Mouse (Mus musculus): ENCODE results near the gene Prkg1. TPM values are rescaled to one million over a fixed set of nuclear protein-coding genes. Genes with fewer than 3 reads are reported as not detected.

The Prkg1 gene
- polyA plus RNA-seq, 1 experiment, result 1.4 TPM

- Histone ChIP-seq H3K27ac (ENCODE audit: control insufficient read depth, insufficient read depth, low read depth, low read length, poor library complexity) (no peak overlapping the region), H3K4me1 (ENCODE audit: control insufficient read depth, insufficient read depth, low read length) (no peaks in the 10 kb centered on the region), H3K4me3 (replicated peaks; ENCODE audit: control insufficient read depth, low read depth, low read length) (no peak overlapping the region)
- WGBS, result 80% methylated on average over 2 of the region's 2 CpGs
- TF ChIP-seq POLR2A (IDR thresholded peaks at IDR 0.05; ENCODE audit: borderline replicate concordance, control insufficient read depth, low read depth, low read length), result no peak
- no peak for TF ChIP-seq CTCF (IDR thresholded peaks at IDR 0.05; ENCODE audit: control insufficient read depth, insufficient read depth, low read length)
Measured at GRCm38 (mm10) chr19:31506296-31506695, 258.5 kb downstream of the Prkg1 start.

- TF ChIP-seq CTCF (IDR thresholded peaks at IDR 0.05; ENCODE audit: control insufficient read depth, insufficient read depth, low read length), result no peak
- TF ChIP-seq POLR2A (IDR thresholded peaks at IDR 0.05; ENCODE audit: borderline replicate concordance, control insufficient read depth, low read depth, low read length), result no peak
Measured at GRCm38 (mm10) chr19:31505041-31505440, 259.8 kb downstream of the Prkg1 start.

GRCm38 (mm10) chr19:31497386-31497785 lies 267.4 kb downstream of the Prkg1 start:
- no peak overlapping the region for H3K4me3 ChIP-seq (replicated peaks; ENCODE audit: control insufficient read depth, low read depth, low read length)
- no peaks in the 10 kb centered on the region for H3K4me1 ChIP-seq (ENCODE audit: control insufficient read depth, insufficient read depth, low read length)
- no peak overlapping the region for H3K27ac ChIP-seq (ENCODE audit: control insufficient read depth, insufficient read depth, low read depth, low read length, poor library complexity)
- TF ChIP-seq CTCF (IDR thresholded peaks at IDR 0.05; ENCODE audit: control insufficient read depth, insufficient read depth, low read length) (no peak), POLR2A (IDR thresholded peaks at IDR 0.05; ENCODE audit: borderline replicate concordance, control insufficient read depth, low read depth, low read length) (no peak)
- WGBS, result 84% methylated on average over 4 of the region's 4 CpGs

More at GRCm38 (mm10) chr19:31505041-31505440, 259.8 kb downstream of the Prkg1 start:
- H3K4me3 ChIP-seq (replicated peaks; ENCODE audit: control insufficient read depth, low read depth, low read length), result no peak overlapping the region
- no peak overlapping the region for H3K27ac ChIP-seq (ENCODE audit: control insufficient read depth, insufficient read depth, low read depth, low read length, poor library complexity)
- 78% methylated on average over 2 of the region's 2 CpGs for WGBS
- no peaks in the 10 kb centered on the region for H3K4me1 ChIP-seq (ENCODE audit: control insufficient read depth, insufficient read depth, low read length)

GRCm38 (mm10) chr19:31489606-31490005 lies 275.2 kb downstream of the Prkg1 start:
- no peak overlapping the region for H3K4me3 ChIP-seq (replicated peaks; ENCODE audit: control insufficient read depth, low read depth, low read length)
- no peak overlapping the region for H3K27ac ChIP-seq (ENCODE audit: control insufficient read depth, insufficient read depth, low read depth, low read length, poor library complexity)
- 65% methylated on average over 4 of the region's 4 CpGs for WGBS
- no peaks in the 10 kb centered on the region for H3K4me1 ChIP-seq (ENCODE audit: control insufficient read depth, insufficient read depth, low read length)
- TF ChIP-seq POLR2A (IDR thresholded peaks at IDR 0.05; ENCODE audit: borderline replicate concordance, control insufficient read depth, low read depth, low read length), result no peak
- no peak for TF ChIP-seq CTCF (IDR thresholded peaks at IDR 0.05; ENCODE audit: control insufficient read depth, insufficient read depth, low read length)

GRCm38 (mm10) chr19:31471766-31472165 lies 293.1 kb downstream of the Prkg1 start:
- no peak overlapping the region for H3K4me3 ChIP-seq (replicated peaks; ENCODE audit: control insufficient read depth, low read depth, low read length)
- no peaks in the 10 kb centered on the region for H3K4me1 ChIP-seq (ENCODE audit: control insufficient read depth, insufficient read depth, low read length)
- 78% methylated on average over 1 of the region's 1 CpGs for WGBS
- TF ChIP-seq CTCF (IDR thresholded peaks at IDR 0.05; ENCODE audit: control insufficient read depth, insufficient read depth, low read length), result no peak
- H3K27ac ChIP-seq (ENCODE audit: control insufficient read depth, insufficient read depth, low read depth, low read length, poor library complexity), result no peak overlapping the region

GRCm38 (mm10) chr19:31460188-31460587 lies 304.6 kb downstream of the Prkg1 start:
- TF ChIP-seq CTCF (IDR thresholded peaks at IDR 0.05; ENCODE audit: control insufficient read depth, insufficient read depth, low read length), result no peak
- TF ChIP-seq POLR2A (IDR thresholded peaks at IDR 0.05; ENCODE audit: borderline replicate concordance, control insufficient read depth, low read depth, low read length), result no peak
- Histone ChIP-seq H3K27ac (ENCODE audit: control insufficient read depth, insufficient read depth, low read depth, low read length, poor library complexity) (no peak overlapping the region), H3K4me1 (ENCODE audit: control insufficient read depth, insufficient read depth, low read length) (peaks cover 3% of the 10 kb centered on the region; the same call in 1 of the 2 replicates), H3K4me3 (replicated peaks; ENCODE audit: control insufficient read depth, low read depth, low read length) (no peak overlapping the region)

GRCm38 (mm10) chr19:31444101-31444500 lies 320.7 kb downstream of the Prkg1 start:
- Histone ChIP-seq H3K4me3 (replicated peaks; ENCODE audit: control insufficient read depth, low read depth, low read length) (no peak overlapping the region), H3K4me1 (ENCODE audit: control insufficient read depth, insufficient read depth, low read length) (no peaks in the 10 kb centered on the region), H3K27ac (ENCODE audit: control insufficient read depth, insufficient read depth, low read depth, low read length, poor library complexity) (no peak overlapping the region)
- WGBS, result 86% methylated on average over 1 of the region's 1 CpGs
- TF ChIP-seq CTCF (IDR thresholded peaks at IDR 0.05; ENCODE audit: control insufficient read depth, insufficient read depth, low read length), result no peak
- no peak for TF ChIP-seq POLR2A (IDR thresholded peaks at IDR 0.05; ENCODE audit: borderline replicate concordance, control insufficient read depth, low read depth, low read length)

- WGBS, result 77% methylated on average over 3 of the region's 3 CpGs
- H3K4me1 ChIP-seq (ENCODE audit: control insufficient read depth, insufficient read depth, low read length), result no peaks in the 10 kb centered on the region
- H3K27ac ChIP-seq (ENCODE audit: control insufficient read depth, insufficient read depth, low read depth, low read length, poor library complexity), result no peak overlapping the region
- no peak overlapping the region for H3K4me3 ChIP-seq (replicated peaks; ENCODE audit: control insufficient read depth, low read depth, low read length)
- TF ChIP-seq POLR2A (IDR thresholded peaks at IDR 0.05; ENCODE audit: borderline replicate concordance, control insufficient read depth, low read depth, low read length) (no peak), CTCF (IDR thresholded peaks at IDR 0.05; ENCODE audit: control insufficient read depth, insufficient read depth, low read length) (no peak)
Measured at GRCm38 (mm10) chr19:31442311-31442710, 322.5 kb downstream of the Prkg1 start.

GRCm38 (mm10) chr19:31433446-31433845 lies 331.4 kb downstream of the Prkg1 start:
- 83% methylated on average over 1 of the region's 1 CpGs for WGBS
- Histone ChIP-seq H3K27ac (ENCODE audit: control insufficient read depth, insufficient read depth, low read depth, low read length, poor library complexity) (no peak overlapping the region), H3K4me3 (replicated peaks; ENCODE audit: control insufficient read depth, low read depth, low read length) (no peak overlapping the region), H3K4me1 (ENCODE audit: control insufficient read depth, insufficient read depth, low read length) (no peaks in the 10 kb centered on the region)
- TF ChIP-seq CTCF (IDR thresholded peaks at IDR 0.05; ENCODE audit: control insufficient read depth, insufficient read depth, low read length) (no peak), POLR2A (IDR thresholded peaks at IDR 0.05; ENCODE audit: borderline replicate concordance, control insufficient read depth, low read depth, low read length) (no peak)

All from bone marrow, adult 2 months (tissue).